Mouse (Mus musculus) embryo, embryonic 11.5 days (tissue): Measurements from ENCODE around the gene Rpl3l.

Experiments used
- DNase-seq: peaks from one replicate; pipeline ENCODE4 v3.0.0-alpha.2; 2012; ENCODE audit warnings: low read depth, low spot score

The Rpl3l gene

GRCm38 (mm10) chr17:24742307-24742706 lies 14.7 kb downstream of the Rpl3l start:
- DNase-seq: no peak

- no peak for DNase-seq
These were observed 16.3 kb downstream of the Rpl3l start for GRCm38 (mm10) chr17:24743896-24744295.

- no peak for DNase-seq
These were observed 16.8 kb downstream of the Rpl3l start for GRCm38 (mm10) chr17:24744381-24744780.

- peak; percentile 83 for DNase-seq
These were observed 18.2 kb downstream of the Rpl3l start for GRCm38 (mm10) chr17:24745526-24746497.

- DNase-seq: no peak
These were observed 19.4 kb downstream of the Rpl3l start for GRCm38 (mm10) chr17:24746986-24747385.

GRCm38 (mm10) chr17:24751528-24751927 lies 23.9 kb downstream of the Rpl3l start:
- DNase-seq: no peak

- DNase-seq: no peak
These were observed 25.1 kb downstream of the Rpl3l start, which contains the start of gene Hs3st6 for GRCm38 (mm10) chr17:24752415-24753394. Hs3st6 (plus strand) TSS chr17:24752988.

GRCm38 (mm10) chr17:24757394-24757793 lies 29.8 kb downstream of the Rpl3l start:
- no peak for DNase-seq

GRCm38 (mm10) chr17:24761121-24761520 lies 33.5 kb downstream of the Rpl3l start:
- DNase-seq: no peak

- DNase-seq: no peak
These were observed 37.6 kb downstream of the Rpl3l start for GRCm38 (mm10) chr17:24765016-24765905.

GRCm38 (mm10) chr17:24766266-24766875 lies 38.8 kb downstream of the Rpl3l start:
- DNase-seq: no peak

- DNase-seq: no peak
These were observed 41.5 kb downstream of the Rpl3l start for GRCm38 (mm10) chr17:24769146-24769545.

GRCm38 (mm10) chr17:24773241-24773640 lies 45.6 kb downstream of the Rpl3l start:
- no peak for DNase-seq

GRCm38 (mm10) chr17:24775173-24775572 lies 47.6 kb downstream of the Rpl3l start:
- no peak for DNase-seq

GRCm38 (mm10) chr17:24777073-24777472 lies 49.5 kb downstream of the Rpl3l start:
- DNase-seq: no peak

GRCm38 (mm10) chr17:24780821-24781220 lies 53.2 kb downstream of the Rpl3l start:
- no peak for DNase-seq
